Mouse (Mus musculus) brown adipose tissue, adult 24 weeks (tissue): ENCODE results near the gene Sbk3. TPM values are rescaled to one million over a fixed set of nuclear protein-coding genes. Genes with fewer than 3 reads are reported as not detected.
A peak's percentile ranks its signal among the peaks of the same experiment; 100 is the strongest.

Experiments used
- H3K27ac ChIP-seq: fragments of 200-500 bp; replicated peaks from 2 replicates; pipeline ENCODE4 v1.5.1; 2012; ENCODE audit warnings: low read depth, mild to moderate bottlenecking, low read length
- H3K4me1 ChIP-seq: fragments of 200-500 bp; 2 replicates; pipeline ENCODE4 v1.6.1; 2012; ENCODE audit warnings: low read length, mixed read lengths; ENCODE audit not compliant: control insufficient read depth, insufficient read depth, insufficient read length
- H3K4me3 ChIP-seq: fragments of 200-500 bp; 2 replicates; pipeline ENCODE4 v1.5.1; 2012; ENCODE audit warnings: low read depth, mild to moderate bottlenecking, low read length, moderate library complexity; ENCODE audit not compliant: insufficient read depth
- polyA plus RNA-seq: library from polyadenylated mRNA; stranded (reverse); fragments of >200 nt; gene quantifications from 2 replicates; pipeline ENCODE4 v1.2.4, GENCODE M21; 2012; ENCODE audit not compliant: missing spikeins, insufficient read depth, insufficient read length

The Sbk3 gene
- polyA plus RNA-seq, 1 experiment = 0.75 TPM

GRCm38 (mm10) chr7:4963527-4963926, 7.4 kb downstream of the Sbk3 start:
- no peak overlapping the region for H3K27ac ChIP-seq
- H3K4me1 ChIP-seq = no peaks in the 10 kb centered on the region
- 0 out of 2 replicates have a peak overlapping the region, but pooled peaks have one; percentile 32 for H3K4me3 ChIP-seq

GRCm38 (mm10) chr7:4957361-4957760, 13.6 kb downstream of the Sbk3 start:
- no peaks in the 10 kb centered on the region; the same call in 1 of the 2 replicates for H3K4me1 ChIP-seq
- no peak overlapping the region for H3K27ac ChIP-seq
- no peak overlapping the region for H3K4me3 ChIP-seq

- H3K27ac ChIP-seq = no peak overlapping the region
- peaks cover 3% of the 10 kb centered on the region; the same call in 1 of the 2 replicates for H3K4me1 ChIP-seq
- H3K4me3 ChIP-seq = no peak overlapping the region
Measured at GRCm38 (mm10) chr7:4953815-4954445, 17.0 kb downstream of the Sbk3 start.

- Histone ChIP-seq H3K4me3 (no peak overlapping the region), H3K4me1 (peaks cover 3% of the 10 kb centered on the region; the same call in 1 of the 2 replicates), H3K27ac (no peak overlapping the region)
Measured at GRCm38 (mm10) chr7:4950561-4951342, 20.2 kb downstream of the Sbk3 start.

GRCm38 (mm10) chr7:4948386-4948785, 22.6 kb downstream of the Sbk3 start:
- Histone ChIP-seq H3K4me3 (no peak overlapping the region), H3K4me1 (peaks cover 3% of the 10 kb centered on the region; the same call in 1 of the 2 replicates), H3K27ac (no peak overlapping the region)

- Histone ChIP-seq H3K4me1 (peaks cover 3% of the 10 kb centered on the region; the same call in 1 of the 2 replicates), H3K27ac (no peak overlapping the region), H3K4me3 (no peak overlapping the region)
Measured at GRCm38 (mm10) chr7:4947855-4948254, 23.1 kb downstream of the Sbk3 start.

- Histone ChIP-seq H3K4me1 (no peaks in the 10 kb centered on the region), H3K4me3 (peak overlapping the region; percentile 56), H3K27ac (peak overlapping the region; percentile 55)
Measured at GRCm38 (mm10) chr7:4943223-4943815, 27.6 kb downstream of the Sbk3 start.

GRCm38 (mm10) chr7:4942673-4943072, 28.3 kb downstream of the Sbk3 start:
- Histone ChIP-seq H3K27ac (no peak overlapping the region), H3K4me3 (no peak overlapping the region), H3K4me1 (no peaks in the 10 kb centered on the region)

- Histone ChIP-seq H3K27ac (no peak overlapping the region), H3K4me3 (no peak overlapping the region), H3K4me1 (no peaks in the 10 kb centered on the region)
Measured at GRCm38 (mm10) chr7:4940068-4940479, 30.9 kb downstream of the Sbk3 start.

- no peak overlapping the region for H3K27ac ChIP-seq
- no peak overlapping the region for H3K4me3 ChIP-seq
- H3K4me1 ChIP-seq = no peaks in the 10 kb centered on the region
Measured at GRCm38 (mm10) chr7:4938456-4938855, 32.5 kb downstream of the Sbk3 start.

GRCm38 (mm10) chr7:4937392-4937791, 33.6 kb downstream of the Sbk3 start:
- Histone ChIP-seq H3K27ac (no peak overlapping the region), H3K4me3 (no peak overlapping the region), H3K4me1 (no peaks in the 10 kb centered on the region)

- no peak overlapping the region for H3K27ac ChIP-seq
- H3K4me3 ChIP-seq = no peak overlapping the region
- H3K4me1 ChIP-seq = no peaks in the 10 kb centered on the region
Measured at GRCm38 (mm10) chr7:4936832-4937231, 34.1 kb downstream of the Sbk3 start.

- no peaks in the 10 kb centered on the region for H3K4me1 ChIP-seq
- H3K4me3 ChIP-seq = no peak overlapping the region
- no peak overlapping the region for H3K27ac ChIP-seq
Measured at GRCm38 (mm10) chr7:4934160-4934914, 36.6 kb downstream of the Sbk3 start.

- no peak overlapping the region for H3K4me3 ChIP-seq
- no peaks in the 10 kb centered on the region for H3K4me1 ChIP-seq
- H3K27ac ChIP-seq = no peak overlapping the region
Measured at GRCm38 (mm10) chr7:4933103-4933502, 37.9 kb downstream of the Sbk3 start.

- Histone ChIP-seq H3K27ac (no peak overlapping the region), H3K4me1 (peaks cover 12% of the 10 kb centered on the region), H3K4me3 (0 out of 2 replicates have a peak overlapping the region, but pooled peaks have one; percentile 32)
Measured at GRCm38 (mm10) chr7:4928323-4928722, 42.6 kb downstream of the Sbk3 start.
